Mouse (Mus musculus) monocyte, adult 5-6 weeks (primary cell): Measurements from ENCODE around the gene Rab22a. TPM values are rescaled to one million over a fixed set of nuclear protein-coding genes. Genes with fewer than 3 reads are reported as not detected.
"Not testable (repeated sequence)": the region's sequence is repeated elsewhere in the genome, so short reads cannot be mapped to it uniquely, and the experiment has no call there.

Experiments used
- ATAC-seq: fragments of 153-309, 156-312 bp; replicated peaks from 2 replicates; pipeline ENCODE4 v1.8.0; 2017; ENCODE audit warnings: mild to moderate bottlenecking; ENCODE audit not compliant: low TSS enrichment, insufficient number of reproducible peaks, severe bottlenecking, poor library complexity, low FRiP score
- total RNA-seq: library from RNA; stranded (forward); fragments of 200-1000, 200-491, 200-594 nt; gene quantifications from 3 replicates; pipeline ENCODE4 v1.2.3, GENCODE M21; 2017

The Rab22a gene
- 13.1 to 23.1 TPM (median 15.2 TPM) in 3 replicates for total RNA-seq

GRCm38 (mm10) chr2:173659057-173659925 is at the start of gene Rab22a:
Gene Rab22a (plus strand): TSS chr2:173659760.
- ATAC-seq: peak; percentile 91

GRCm38 (mm10) chr2:173615378-173616081 is 44.0 kb upstream of the Rab22a start:
- ATAC-seq: no peak

- ATAC-seq: no peak
Measured at GRCm38 (mm10) chr2:173616156-173616555, 43.4 kb upstream of the Rab22a start.

GRCm38 (mm10) chr2:173619132-173619531 is 40.4 kb upstream of the Rab22a start:
- no peak for ATAC-seq

GRCm38 (mm10) chr2:173620645-173621044 is 38.9 kb upstream of the Rab22a start:
- ATAC-seq: no peak

- ATAC-seq: no peak
Measured at GRCm38 (mm10) chr2:173622173-173622601, 37.4 kb upstream of the Rab22a start.

GRCm38 (mm10) chr2:173624667-173625066 is 34.9 kb upstream of the Rab22a start:
- ATAC-seq: no peak

GRCm38 (mm10) chr2:173625786-173626185 is 33.8 kb upstream of the Rab22a start:
- ATAC-seq: no peak

- not testable (repeated sequence) for ATAC-seq
Measured at GRCm38 (mm10) chr2:173634106-173634505, 25.5 kb upstream of the Rab22a start.

GRCm38 (mm10) chr2:173641370-173641769 is 18.2 kb upstream of the Rab22a start:
- no peak for ATAC-seq

GRCm38 (mm10) chr2:173642262-173642999 is 17.1 kb upstream of the Rab22a start:
- no peak for ATAC-seq

GRCm38 (mm10) chr2:173647197-173647911 is 12.2 kb upstream of the Rab22a start:
- ATAC-seq: no peak

GRCm38 (mm10) chr2:173649762-173650161 is 9.8 kb upstream of the Rab22a start:
- no peak for ATAC-seq

- ATAC-seq: no peak
Measured at GRCm38 (mm10) chr2:173653526-173653925, 6.0 kb upstream of the Rab22a start.

GRCm38 (mm10) chr2:173657736-173658135 is 1.8 kb upstream of the Rab22a start:
- ATAC-seq: no peak

GRCm38 (mm10) chr2:173658517-173658916 is 1.0 kb upstream of the Rab22a start:
- no peak for ATAC-seq

GRCm38 (mm10) chr2:173659926-173660684 is 545 bp downstream of the Rab22a start:
- ATAC-seq: no peak
